Mouse (Mus musculus): ENCODE measurements around the gene Txn2.

DNA sequence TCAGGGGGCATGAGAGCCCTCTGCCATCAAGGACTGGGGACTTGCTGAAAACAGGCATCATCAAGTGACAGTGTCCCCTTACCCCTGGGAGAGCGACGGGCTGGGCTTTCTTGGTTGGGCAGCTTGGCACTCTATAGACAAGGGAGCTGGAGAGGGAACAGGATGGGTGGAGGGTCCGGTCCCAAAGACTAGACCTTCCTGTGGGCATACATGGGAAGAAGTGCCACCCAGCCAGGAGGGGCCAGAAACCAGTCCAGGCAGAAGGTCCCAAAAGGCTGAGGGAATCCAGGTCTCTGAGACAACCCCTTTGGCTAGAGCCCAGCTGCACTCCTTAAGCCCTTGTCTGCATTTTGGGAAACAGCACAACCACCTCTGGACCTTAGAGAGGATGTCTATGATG, 14.3 kb downstream of the Txn2 start:
- TF ChIP-seq EP300 (IDR thresholded peaks at IDR 0.05; ENCODE audit: insufficient read depth, low read depth, low read length) (no peak), CTCF (IDR thresholded peaks at IDR 0.05) (no peak), POLR2A (IDR thresholded peaks at IDR 0.05; ENCODE audit: insufficient read depth, low read depth, low read length) (no peak)

All from heart, adult 2 months (tissue).